Mouse (Mus musculus) spleen, postnatal 10 days (tissue): ENCODE data around the gene 1600002K03Rik.
"Not testable (repeated sequence)": the region's sequence is repeated elsewhere in the genome, so short reads cannot be mapped to it uniquely, and the experiment has no call there.

Experiments
- DNase-seq, 2 experiments: peaks; one replicate each; pipeline ENCODE4 v3.0.0; 2021 to 2022; ENCODE audit warnings: low spot score in 2 of 2

1600002K03Rik gene

GRCm38 (mm10) chr10:80166136-80166535 is 6.6 kb upstream of the 1600002K03Rik start:
- not testable (repeated sequence) for DNase-seq

- peak; percentile 99 to 100 for DNase-seq
Observed at GRCm38 (mm10) chr10:80167460-80168037, 5.2 kb upstream of the 1600002K03Rik start.

- DNase-seq, result peak; percentile 90 to 94
Observed at GRCm38 (mm10) chr10:80168038-80168661, 4.6 kb upstream of the 1600002K03Rik start.

GRCm38 (mm10) chr10:80169070-80169469 is 3.7 kb upstream of the 1600002K03Rik start:
- no peak for DNase-seq

- no peak for DNase-seq
Observed at GRCm38 (mm10) chr10:80169651-80170050, 3.1 kb upstream of the 1600002K03Rik start.

- DNase-seq, result no peak
Observed at GRCm38 (mm10) chr10:80170052-80170451, 2.7 kb upstream of the 1600002K03Rik start.

GRCm38 (mm10) chr10:80170601-80171021 is 2.1 kb upstream of the 1600002K03Rik start:
- no peak for DNase-seq

GRCm38 (mm10) chr10:80171252-80171651 is 1.5 kb upstream of the 1600002K03Rik start:
- no peak for DNase-seq

- DNase-seq, result peak in 1 of 2 experiments; percentile 36
Observed at GRCm38 (mm10) chr10:80171760-80172526, 801 bp upstream of the 1600002K03Rik start.

GRCm38 (mm10) chr10:80173358-80173757 is 614 bp downstream of the 1600002K03Rik start:
- DNase-seq, result no peak

GRCm38 (mm10) chr10:80173955-80174640 is 1.4 kb downstream of the 1600002K03Rik start:
- DNase-seq, result no peak

GRCm38 (mm10) chr10:80174705-80175104 is 2.0 kb downstream of the 1600002K03Rik start:
- DNase-seq, result peak in 1 of 2 experiments; percentile 69

- DNase-seq, result peak in 1 of 2 experiments; percentile 51
Observed at GRCm38 (mm10) chr10:80175536-80176269, 3.0 kb downstream of the 1600002K03Rik start.

- DNase-seq, result no peak
Observed at GRCm38 (mm10) chr10:80176270-80176834, 3.6 kb downstream of the 1600002K03Rik start.

- no peak for DNase-seq
Observed at GRCm38 (mm10) chr10:80177441-80178279, 4.9 kb downstream of the 1600002K03Rik start.

GRCm38 (mm10) chr10:80179068-80180051 is 6.6 kb downstream of the 1600002K03Rik start, which contains the start of gene Efna2:
Gene Efna2 (plus strand): TSS chr10:80179482.
- DNase-seq, result peak in 1 of 2 experiments; percentile 37

- DNase-seq, result no peak
Observed at GRCm38 (mm10) chr10:80180288-80180687, 7.5 kb downstream of the 1600002K03Rik start.

GRCm38 (mm10) chr10:80180823-80181222 is 8.1 kb downstream of the 1600002K03Rik start:
- no peak for DNase-seq

GRCm38 (mm10) chr10:80182547-80182946 is 9.8 kb downstream of the 1600002K03Rik start:
- DNase-seq, result no peak
